In the genomic region with DNA sequence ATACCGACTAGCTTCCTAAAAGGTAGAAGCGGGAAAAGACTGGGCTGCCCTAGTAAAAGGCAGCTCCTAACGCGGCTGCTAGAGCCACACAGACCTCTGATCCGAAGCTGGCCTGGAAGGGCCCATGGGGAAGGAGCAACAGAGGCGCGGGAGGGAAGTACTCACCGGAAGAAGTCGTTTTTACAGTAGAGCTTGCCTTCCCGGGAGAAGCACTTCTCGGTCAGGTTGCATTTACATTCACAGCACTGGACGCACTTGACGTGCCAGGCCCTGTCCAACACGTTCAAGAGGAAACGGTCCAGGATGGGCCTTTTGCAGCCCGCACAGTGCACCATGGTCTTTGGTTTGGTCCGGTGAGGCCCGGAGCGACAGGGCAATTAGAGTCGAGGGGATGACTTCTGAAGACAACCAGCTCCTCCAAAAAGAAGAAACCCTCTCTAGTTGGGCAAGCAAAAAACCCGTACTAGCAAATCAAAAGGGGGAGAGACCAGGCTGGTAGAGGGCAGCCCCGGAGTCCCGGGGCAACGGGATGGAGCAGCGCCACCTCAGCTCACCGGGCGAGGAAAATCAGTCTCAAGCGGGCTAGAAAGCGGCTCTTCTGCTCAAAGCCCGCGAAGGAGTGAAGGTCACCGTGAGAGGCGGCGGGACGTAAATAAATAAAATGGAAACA, we compare ENCODE assay signal across 7 mouse cellular contexts. TPM values are rescaled to one million over a fixed set of nuclear protein-coding genes. Genes with fewer than 3 reads are reported as not detected.
A peak's percentile ranks its signal among the peaks of the same experiment; 100 is the strongest.
DNase-seq lines count a peak whose midpoint lies in the region; ATAC-seq and TF ChIP-seq lines count a peak whose summit lies in the region.

No protein-coding gene starts in this region.

- H3K36me3 ChIP-seq in ES-Bruce4 (ENCODE audit: control insufficient read depth, insufficient read depth, low read length, poor library complexity, severe bottlenecking), result no peaks in the 10 kb centered on the region
- no peaks in the 10 kb centered on the region for H3K36me3 ChIP-seq in forebrain, embryonic 16.5 days (ENCODE audit: control insufficient read depth, insufficient read depth)
- H3K36me3 ChIP-seq in neural tube, embryonic 15.5 days, result no peaks in the 10 kb centered on the region

- no peak for ATAC-seq in forebrain, embryonic 16.5 days
- no peak for ATAC-seq in neural tube, embryonic 15.5 days (ENCODE audit: low FRiP score)

- TF ChIP-seq POLR2A in ES-Bruce4 (IDR thresholded peaks at IDR 0.05; ENCODE audit: insufficient read depth, low read length), result no peak

- no peak overlapping the region for H3K27ac ChIP-seq in ES-Bruce4 (ENCODE audit: insufficient read depth, low read length)
- H3K27ac ChIP-seq in forebrain, embryonic 16.5 days (ENCODE audit: low read length), result no peak overlapping the region
- H3K27ac ChIP-seq in neural tube, embryonic 15.5 days (replicated peaks), result peak overlapping the region; percentile 83

- no peaks in the 10 kb centered on the region for H3K4me1 ChIP-seq in ES-Bruce4 (ENCODE audit: control insufficient read depth, insufficient read depth, low read length)
- peaks cover 28% of the 10 kb centered on the region for H3K4me1 ChIP-seq in forebrain, embryonic 16.5 days (replicated peaks; ENCODE audit: control insufficient read depth, insufficient read depth, low read length)
- peaks cover 34% of the 10 kb centered on the region for H3K4me1 ChIP-seq in neural tube, embryonic 15.5 days

- DNase-seq in ZHBTc4 (ENCODE audit: low read depth, low spot score), result peak; percentile 59
- peak; percentile 42 for DNase-seq in kidney, postnatal 10 days
- no peak for DNase-seq in spleen, adult 18-20 months
- DNase-seq in frontal cortex, adult 2 months (ENCODE audit: extremely low spot score in 1 of 2, low spot score in 1 of 2), result no peak

- no peak for TF ChIP-seq CTCF in ES-Bruce4 (IDR thresholded peaks at IDR 0.05; ENCODE audit: low read depth, low read length)

- peak overlapping the region; percentile 62 for H3K4me3 ChIP-seq in ES-Bruce4 (ENCODE audit: low read depth, low read length)
- peak overlapping the region; percentile 42 for H3K4me3 ChIP-seq in forebrain, embryonic 16.5 days (replicated peaks; ENCODE audit: low read length)
- peak overlapping the region; percentile 50 for H3K4me3 ChIP-seq in neural tube, embryonic 15.5 days (replicated peaks)

- no peak overlapping the region for H3K9ac ChIP-seq in ES-Bruce4 (ENCODE audit: low read depth, poor library complexity, severe bottlenecking)
- H3K9ac ChIP-seq in forebrain, embryonic 16.5 days (replicated peaks; ENCODE audit: low read depth, low read length), result no peak overlapping the region
- peak overlapping the region; percentile 62 for H3K9ac ChIP-seq in neural tube, embryonic 15.5 days (replicated peaks)

- H3K27me3 ChIP-seq in ES-Bruce4 (ENCODE audit: control insufficient read depth, insufficient read depth, low read length, poor library complexity, severe bottlenecking), result peaks cover 84% of the 10 kb centered on the region
- H3K27me3 ChIP-seq in forebrain, embryonic 16.5 days (replicated peaks; ENCODE audit: control insufficient read depth, insufficient read depth, low read length), result peaks cover 68% of the 10 kb centered on the region
- peaks cover 83% of the 10 kb centered on the region for H3K27me3 ChIP-seq in neural tube, embryonic 15.5 days (replicated peaks)

- no peak for TF ChIP-seq EP300 in ES-Bruce4 (IDR thresholded peaks at IDR 0.05; ENCODE audit: insufficient read depth, low read depth, low read length)

- no peak overlapping the region for H3K4me2 ChIP-seq in forebrain, embryonic 16.5 days (ENCODE audit: low read length)
- peak overlapping the region; percentile 70 for H3K4me2 ChIP-seq in neural tube, embryonic 15.5 days

- WGBS in forebrain, embryonic 16.5 days, result under 1% methylated on average over 35 of the region's 35 CpGs
- under 1% methylated on average over 35 of the region's 35 CpGs for WGBS in neural tube, embryonic 15.5 days

- H3K9me3 ChIP-seq in ES-Bruce4 (replicated peaks; ENCODE audit: control insufficient read depth, insufficient read depth, low read length, poor library complexity, severe bottlenecking), result no peaks in the 10 kb centered on the region
- no peaks in the 10 kb centered on the region for H3K9me3 ChIP-seq in forebrain, embryonic 16.5 days (ENCODE audit: control insufficient read depth, low read length)
- H3K9me3 ChIP-seq in neural tube, embryonic 15.5 days (replicated peaks), result no peaks in the 10 kb centered on the region

RNA-seq across cellular contexts. Expression of a gene that starts 1.4 kb away (rescaled TPM):
- polyA plus RNA-seq in ES-Bruce4 (2011; ENCODE audit: insufficient read depth, insufficient read length, low read depth, missing spikeins), result 1.5 and 1.8 TPM in 2 replicates
- 2.7 and 3.0 TPM in 2 replicates for polyA plus RNA-seq in forebrain, embryonic 16.5 days (2015; fragmentation: Nextera tagmentation; extraction: Ambion mirVana)
- 30.0 and 37.6 TPM in 2 replicates for polyA plus RNA-seq in neural tube, embryonic 15.5 days (2015; fragmentation: Nextera tagmentation; extraction: Ambion mirVana)
- 0.36 and 0.40 TPM in 2 replicates for polyA plus RNA-seq in frontal cortex, adult 2 months (2012; rRNA removed)

RNA-seq across cellular contexts. Expression of a gene that starts 10.7 kb away (rescaled TPM):
- 57.3 and 59.1 TPM in 2 replicates for polyA plus RNA-seq in ES-Bruce4 (2011; ENCODE audit: insufficient read depth, insufficient read length, low read depth, missing spikeins)
- 56.9 and 58.5 TPM in 2 replicates for polyA plus RNA-seq in forebrain, embryonic 16.5 days (2015; fragmentation: Nextera tagmentation; extraction: Ambion mirVana)
- 49.8 and 53.9 TPM in 2 replicates for polyA plus RNA-seq in neural tube, embryonic 15.5 days (2015; fragmentation: Nextera tagmentation; extraction: Ambion mirVana)
- polyA plus RNA-seq in frontal cortex, adult 2 months (2012; rRNA removed), result 8.4 and 10.0 TPM in 2 replicates

Comparison
In these comparisons a context has a peak if more than half of its experiments do, and no peak if none do; other contexts are left out.
1. DNase-seq: peak in ZHBTc4 (single experiment) and kidney, postnatal 10 days (single experiment); none in spleen, adult 18-20 months (0 of 2) and frontal cortex, adult 2 months (0 of 2).
2. Peak in every context shown above with its lines, with median percentiles within 50 percentile points of each other: H3K4me3 ChIP-seq.